Mouse (Mus musculus) v-Abl transformed pro-B cells (cell line): ENCODE measurements around the gene Lmtk2.

ENCODE experiments used
- in situ Hi-C, 2 experiments: fragments of 400-800 bp; cut with MboI; formaldehyde crosslinking; loops; one replicate each; pipeline ENCODE4 v1.15.1; 2025; ENCODE audit not compliant: unreplicated experiment in 2 of 2

The Lmtk2 gene

GRCm38 (mm10) chr5:144203398-144203959 is 103.2 kb downstream of the Lmtk2 start:
- in situ Hi-C loops, result loop anchor here in 1 of 2 experiments (5.0 kb wide), 1 partner anchor 46 kb away; no protein-coding TSS in a partner anchor

GRCm38 (mm10) chr5:144204303-144204702 is 104.1 kb downstream of the Lmtk2 start:
- in situ Hi-C loops, result loop anchor here in 1 of 2 experiments (5.0 kb wide), 1 partner anchor 47 kb away; no protein-coding TSS in a partner anchor

DNA sequence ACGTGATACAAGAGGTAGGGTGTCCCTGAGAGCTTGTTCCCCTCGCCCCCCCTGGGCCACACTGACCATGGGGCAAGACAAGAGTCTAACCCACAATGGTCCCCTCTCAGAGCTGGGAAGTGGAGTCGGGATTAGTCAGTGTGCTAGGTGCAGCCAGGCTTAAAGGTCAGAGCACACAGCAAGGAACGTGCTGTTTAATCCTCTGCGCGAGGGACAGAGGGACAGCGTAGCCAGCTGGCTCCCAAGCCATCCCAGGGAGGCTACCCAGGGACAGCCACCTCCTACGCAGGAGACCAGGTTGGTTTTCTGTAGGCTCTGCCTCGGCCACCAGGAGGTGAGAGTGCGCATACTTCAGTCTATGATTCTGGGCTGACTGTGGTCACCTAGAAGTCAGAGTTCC is 104.7 kb downstream of the Lmtk2 start:
- in situ Hi-C loops, result loop anchor here (5.0 kb wide), 2 partner anchors 48 to 163 kb away; no protein-coding TSS in a partner anchor

GRCm38 (mm10) chr5:144206069-144206468 is 105.8 kb downstream of the Lmtk2 start:
- in situ Hi-C loops, result loop anchor here in 1 of 2 experiments (5.0 kb wide), 1 partner anchor 164 kb away; no protein-coding TSS in a partner anchor

DNA sequence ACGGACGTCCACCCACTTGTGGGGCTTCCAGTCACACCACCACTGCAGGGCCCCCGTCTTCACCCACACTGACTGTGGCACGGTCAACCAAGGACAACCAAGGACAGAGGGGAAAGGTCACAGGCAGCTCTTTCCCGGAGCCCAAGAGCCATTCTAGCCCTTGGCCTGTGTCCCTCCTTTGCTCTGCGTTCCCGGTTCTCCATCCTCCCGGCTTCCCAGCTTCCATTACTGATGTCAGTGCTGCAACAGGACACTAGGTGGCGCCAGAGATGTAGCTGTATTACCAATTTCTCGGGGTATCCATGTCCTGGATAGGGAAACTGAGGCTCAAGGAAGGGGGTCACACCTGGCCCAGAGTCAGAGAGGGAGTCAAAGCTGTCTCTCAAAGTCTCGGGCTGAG is 107.2 kb downstream of the Lmtk2 start:
- in situ Hi-C loops, result loop anchor here in 1 of 2 experiments (5.0 kb wide), 1 partner anchor 165 kb away; no protein-coding TSS in a partner anchor

- in situ Hi-C loops, result loop anchor here in 1 of 2 experiments (5.0 kb wide), 1 partner anchor 172 kb away; no protein-coding TSS in a partner anchor
These were observed 114.2 kb downstream of the Lmtk2 start for GRCm38 (mm10) chr5:144214453-144214852.

DNA sequence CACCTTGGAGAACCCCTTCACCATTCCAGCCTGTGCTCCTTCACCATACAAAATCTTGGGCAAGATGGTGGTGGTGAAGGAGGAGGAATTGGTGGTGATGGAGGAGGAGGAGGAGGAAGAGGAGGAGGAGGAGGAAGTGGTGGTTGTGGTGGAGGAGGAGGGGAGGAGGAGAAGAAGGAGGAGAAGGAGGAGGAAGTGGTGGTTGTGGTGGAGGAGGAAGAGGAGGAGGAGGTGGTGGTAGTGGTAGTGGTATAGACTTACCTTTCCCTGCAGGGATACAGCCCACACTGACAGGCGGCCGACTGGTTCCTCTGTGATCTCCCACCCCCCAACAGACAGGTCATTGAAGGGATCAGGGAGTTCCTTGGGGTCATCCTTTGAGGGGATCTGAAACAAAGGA is 115.8 kb downstream of the Lmtk2 start:
- in situ Hi-C loops, result no loop called here

DNA sequence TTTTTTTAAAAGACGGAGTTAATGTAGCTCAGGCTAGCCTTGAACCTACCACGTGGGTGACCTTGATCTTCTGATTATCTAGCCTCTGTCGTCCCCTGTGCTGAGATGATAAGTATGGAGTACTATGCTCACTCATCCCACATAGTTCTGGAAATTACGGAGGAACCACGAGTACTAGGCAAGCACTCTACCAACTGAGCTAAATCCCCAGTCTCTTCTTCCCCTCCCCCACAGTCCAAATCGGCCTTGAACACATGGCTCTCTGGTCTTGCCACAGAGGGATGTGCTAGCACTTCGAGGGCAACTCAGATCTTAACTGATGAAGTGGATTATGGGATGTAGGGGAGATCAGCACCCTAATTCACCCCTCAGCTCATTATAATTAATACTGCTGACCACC is 117.8 kb downstream of the Lmtk2 start:
- in situ Hi-C loops, result no loop called here

GRCm38 (mm10) chr5:144219306-144219705 is 119.1 kb downstream of the Lmtk2 start:
- in situ Hi-C loops, result no loop called here

DNA sequence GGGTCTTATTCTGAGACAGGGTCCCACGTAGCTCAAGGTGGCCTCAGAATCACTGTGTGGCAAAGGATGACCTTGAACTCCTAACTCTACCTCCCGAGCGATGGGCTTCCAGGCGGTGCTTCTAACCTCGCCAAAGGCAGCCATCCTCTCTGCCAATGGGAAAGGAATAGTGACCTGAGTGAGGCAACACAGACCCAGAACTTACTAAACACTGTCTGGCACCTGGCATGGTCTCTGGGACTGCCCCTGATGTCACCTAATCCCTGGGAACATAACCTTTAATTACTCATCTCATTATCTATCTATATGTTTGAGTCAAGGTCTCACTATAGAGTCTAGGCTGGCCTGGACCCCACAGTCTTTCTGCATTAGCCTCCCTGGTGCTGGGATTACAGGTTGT is 119.7 kb downstream of the Lmtk2 start:
- in situ Hi-C loops, result loop anchor here in 1 of 2 experiments (5.0 kb wide), 1 partner anchor 62 kb away; no protein-coding TSS in a partner anchor

DNA sequence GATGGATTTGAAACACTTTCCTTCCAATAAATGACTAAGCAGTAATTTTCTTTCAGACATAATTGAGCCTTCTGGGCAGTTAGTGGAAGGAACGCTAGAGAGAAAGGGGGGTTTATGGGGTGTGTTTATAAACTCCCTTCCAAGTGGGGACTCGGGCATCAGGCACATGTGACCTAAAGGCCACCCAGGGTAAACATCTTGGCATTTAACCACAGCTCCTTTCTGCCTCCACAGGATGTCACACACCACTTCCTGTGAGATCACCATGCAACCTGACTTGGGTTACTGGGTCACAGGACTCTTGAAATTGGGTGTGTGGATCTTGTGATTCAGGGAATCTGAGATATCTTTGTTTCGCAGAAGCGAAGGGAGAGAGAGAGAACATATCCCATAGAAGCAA is 121.1 kb downstream of the Lmtk2 start:
- in situ Hi-C loops, result loop anchor here in 1 of 2 experiments (5.0 kb wide), 1 partner anchor 61 kb away; no protein-coding TSS in a partner anchor

DNA sequence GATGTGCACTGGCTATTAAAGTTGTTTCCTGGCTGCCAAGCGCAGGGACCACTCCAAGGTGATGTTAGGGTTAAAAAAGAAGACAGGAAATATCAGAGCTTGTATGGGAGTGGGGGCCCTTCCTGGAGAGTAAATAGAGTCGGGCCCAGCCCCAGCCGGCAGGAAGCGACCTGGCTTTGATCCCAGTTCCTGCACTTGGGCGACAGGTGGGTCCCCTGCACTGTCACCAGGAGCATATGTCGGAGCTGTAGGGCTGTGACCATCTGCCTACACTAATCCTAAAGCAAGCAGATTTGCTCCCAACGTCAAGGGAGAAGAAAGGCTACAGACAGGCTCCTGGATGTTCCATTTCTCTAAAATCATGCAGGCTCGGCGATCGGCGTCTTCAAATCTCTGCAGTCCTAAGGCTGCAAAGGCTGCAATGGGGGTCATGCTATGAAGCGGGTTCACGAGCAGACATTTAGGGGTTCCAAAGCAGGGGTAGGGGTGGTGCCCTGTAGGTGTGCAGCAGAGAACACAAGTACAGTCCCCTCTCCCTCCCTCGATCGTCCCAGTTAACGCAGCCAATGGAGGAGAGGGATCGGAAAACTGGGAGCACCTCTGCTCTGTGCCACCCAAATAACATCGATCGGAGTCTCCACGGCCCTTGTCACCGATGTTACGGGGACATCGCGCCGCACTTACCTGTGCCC is 122.7 kb downstream of the Lmtk2 start:
- in situ Hi-C loops, result loop anchor here in 1 of 2 experiments (5.0 kb wide), 1 partner anchor 59 kb away; no protein-coding TSS in a partner anchor

- in situ Hi-C loops, result loop anchor here in 1 of 2 experiments (5.0 kb wide), 1 partner anchor 59 kb away; no protein-coding TSS in a partner anchor
These were observed 123.2 kb downstream of the Lmtk2 start, which contains the start of gene Tecpr1 for GRCm38 (mm10) chr5:144223503-144223862. Gene Tecpr1, minus strand, starts transcription at chr5:144223615.

DNA sequence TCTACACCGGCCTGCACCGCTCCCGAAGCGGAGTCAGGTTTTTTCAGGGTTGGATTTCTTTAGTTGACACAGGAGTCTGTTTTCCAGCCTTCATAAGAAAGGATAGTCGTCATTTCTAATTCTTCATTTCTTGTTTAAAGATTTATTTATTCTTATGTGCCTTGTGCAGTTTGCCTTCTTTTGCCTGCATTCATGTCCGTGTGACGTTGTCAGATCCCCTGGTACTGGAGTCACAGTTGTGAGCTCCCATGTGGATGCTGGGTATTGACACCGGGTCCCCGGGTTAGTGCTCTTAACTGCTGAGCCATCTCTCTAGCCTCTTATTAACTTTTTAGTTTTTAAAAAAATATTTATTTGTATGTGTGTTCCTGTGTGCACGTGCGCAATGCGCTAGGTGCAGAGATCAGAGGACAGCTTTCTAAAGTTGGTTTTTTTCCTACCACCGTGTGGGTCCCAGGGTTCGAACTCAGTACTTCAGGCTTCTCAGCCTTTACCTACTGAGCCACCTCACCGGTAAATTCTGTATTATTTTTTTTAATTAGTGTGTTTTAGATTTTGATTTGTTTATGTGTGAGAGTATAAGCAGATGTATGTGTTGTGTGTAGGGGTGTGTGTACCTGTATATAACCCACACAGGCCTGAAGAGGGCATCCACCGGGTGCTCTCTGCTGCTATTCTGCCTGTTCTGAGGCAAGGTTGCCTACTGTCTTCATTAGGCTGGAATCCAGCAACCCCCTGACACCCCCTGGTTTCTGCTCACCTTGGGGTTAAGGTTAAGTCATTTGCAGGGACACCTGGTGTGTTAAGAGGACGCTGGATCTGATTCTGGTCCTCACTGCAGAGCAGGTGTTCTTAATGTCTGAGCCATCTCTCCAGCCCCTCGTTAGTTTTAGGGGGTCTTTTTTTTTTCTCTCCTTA is 123.9 kb downstream of the Lmtk2 start:
- in situ Hi-C loops, result loop anchor here in 1 of 2 experiments (5.0 kb wide), 1 partner anchor 58 kb away; no protein-coding TSS in a partner anchor

DNA sequence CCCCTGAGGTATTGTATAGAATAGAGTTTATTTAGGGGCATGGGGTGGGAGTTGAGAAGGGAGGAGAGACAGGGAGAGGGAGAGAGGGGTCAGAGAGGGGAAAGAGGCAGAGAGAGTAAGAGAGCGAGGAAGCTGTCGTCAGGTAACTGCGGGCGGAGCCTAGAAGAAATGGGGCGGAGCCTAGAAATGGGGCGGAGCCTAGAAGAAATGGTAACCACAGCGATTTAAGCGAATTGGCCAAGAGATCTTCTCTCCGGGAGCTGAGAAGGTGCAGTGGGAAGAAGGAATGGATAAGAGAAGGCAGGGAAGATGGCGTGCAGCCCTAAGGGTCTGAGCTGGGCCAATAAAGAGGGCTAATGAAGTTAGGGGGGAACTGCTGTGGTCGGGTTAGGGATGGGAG is 126.0 kb downstream of the Lmtk2 start:
- in situ Hi-C loops, result no loop called here

- in situ Hi-C loops, result loop anchor here (5.0 kb wide), 2 partner anchors 152 to 502 kb away; no protein-coding TSS in a partner anchor
These were observed 130.0 kb downstream of the Lmtk2 start for GRCm38 (mm10) chr5:144230216-144230615.

- in situ Hi-C loops, result loop anchor here (5.0 kb wide), 2 partner anchors 151 to 501 kb away; no protein-coding TSS in a partner anchor
These were observed 131.2 kb downstream of the Lmtk2 start for GRCm38 (mm10) chr5:144231410-144231809.

DNA sequence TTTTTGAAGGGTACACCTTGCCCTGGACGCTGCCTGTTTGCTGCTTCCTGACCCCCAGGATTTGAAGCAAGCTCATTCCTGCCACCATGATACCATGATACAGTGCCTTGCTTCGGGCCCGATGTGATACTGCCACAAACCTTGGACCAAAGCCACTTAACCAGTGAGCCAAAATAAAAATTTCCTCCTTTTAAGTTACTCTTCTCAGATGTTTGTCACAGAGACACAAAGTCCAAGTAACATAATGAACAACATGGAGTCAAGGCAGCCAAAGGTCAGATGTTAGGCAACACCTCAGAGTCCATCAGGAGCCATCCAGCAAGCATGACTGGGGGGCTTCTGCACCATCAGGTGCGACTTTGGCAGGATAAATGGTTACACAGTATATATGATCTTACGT is 132.3 kb downstream of the Lmtk2 start:
- in situ Hi-C loops, result loop anchor here (5.0 kb wide), 2 partner anchors 150 to 500 kb away; no protein-coding TSS in a partner anchor

DNA sequence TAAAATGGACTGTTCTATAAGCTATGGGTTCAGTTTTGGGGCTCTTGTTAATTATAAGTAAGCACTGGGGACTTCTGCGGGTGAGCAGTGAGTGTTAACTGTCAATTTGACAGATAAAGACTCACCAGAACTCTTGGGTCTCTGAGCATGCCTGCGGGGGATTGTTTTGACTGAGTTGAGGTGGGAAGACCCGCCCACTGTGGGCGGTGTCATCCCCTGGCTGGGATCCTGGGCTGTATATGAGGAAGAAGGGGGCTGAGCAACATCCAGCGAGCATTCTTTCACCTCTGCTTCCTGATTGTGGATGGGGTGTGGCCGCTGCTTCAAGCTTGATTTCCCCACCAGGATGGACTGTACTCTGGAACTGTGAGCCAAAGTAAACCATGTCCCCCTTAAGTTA is 134.0 kb downstream of the Lmtk2 start:
- in situ Hi-C loops, result loop anchor here (5.0 kb wide), 2 partner anchors 148 to 498 kb away; no protein-coding TSS in a partner anchor

GRCm38 (mm10) chr5:144234714-144235113 is 134.5 kb downstream of the Lmtk2 start:
- in situ Hi-C loops, result loop anchor here (5.0 kb wide), 3 partner anchors 143 to 498 kb away; no protein-coding TSS in a partner anchor
